Mouse (Mus musculus): ENCODE results near the gene Scn1b. TPM values are rescaled to one million over a fixed set of nuclear protein-coding genes. Genes with fewer than 3 reads are reported as not detected.
A peak's percentile ranks its signal among the peaks of the same experiment; 100 is the strongest.

Scn1b gene
- total and polyA plus RNA-seq, 2 experiments from 2014 or later, result 26.7 to 29.8 TPM

GRCm38 (mm10) chr7:31139765-31140164 lies 13.0 kb upstream of the Scn1b start:
- Histone ChIP-seq H3K27me3 (ENCODE audit: insufficient read depth, low read length) (no peaks in the 10 kb centered on the region), H3K36me3 (ENCODE audit: insufficient read depth) (peaks cover 94% of the 10 kb centered on the region), H3K4me1 (ENCODE audit: insufficient read depth) (no peaks in the 10 kb centered on the region), H3K4me2 (ENCODE audit: low read depth) (no peak overlapping the region), H3K27ac (ENCODE audit: low read depth, low read length) (no peak overlapping the region), H3K9me3 (ENCODE audit: low read length) (no peaks in the 10 kb centered on the region), H3K4me3 (ENCODE audit: low read depth, low read length) (no peak overlapping the region), H3K9ac (no peak overlapping the region)
- peak; percentile 60 for ATAC-seq
- peak; percentile 56 for DNase-seq
- 65% methylated on average over 5 of the region's 5 CpGs for WGBS
- TF ChIP-seq CTCF (IDR thresholded peaks at IDR 0.05; ENCODE audit: low read depth), result peak; percentile 82

- Histone ChIP-seq H3K9ac (no peak overlapping the region), H3K36me3 (ENCODE audit: insufficient read depth) (peaks cover 99% of the 10 kb centered on the region), H3K27me3 (ENCODE audit: insufficient read depth, low read length) (no peaks in the 10 kb centered on the region), H3K27ac (ENCODE audit: low read depth, low read length) (no peak overlapping the region), H3K9me3 (ENCODE audit: low read length) (no peaks in the 10 kb centered on the region), H3K4me2 (ENCODE audit: low read depth) (no peak overlapping the region), H3K4me1 (ENCODE audit: insufficient read depth) (no peaks in the 10 kb centered on the region), H3K4me3 (ENCODE audit: low read depth, low read length) (no peak overlapping the region)
- 97% methylated on average over 10 of the region's 10 CpGs for WGBS
- TF ChIP-seq CTCF (IDR thresholded peaks at IDR 0.05; ENCODE audit: low read depth), result no peak
- DNase-seq (no peak), ATAC-seq (no peak)
Measured at GRCm38 (mm10) chr7:31135717-31136116, 8.9 kb upstream of the Scn1b start.

- ATAC-seq, result no peak
- H3K9me3 ChIP-seq (ENCODE audit: low read length), result no peaks in the 10 kb centered on the region
- no peak overlapping the region for H3K9ac ChIP-seq
- no peak for TF ChIP-seq CTCF (IDR thresholded peaks at IDR 0.05; ENCODE audit: low read depth)
- H3K27ac ChIP-seq (ENCODE audit: low read depth, low read length), result no peak overlapping the region
- 93% methylated on average over 4 of the region's 4 CpGs for WGBS
- no peak overlapping the region for H3K4me3 ChIP-seq (ENCODE audit: low read depth, low read length)
- H3K36me3 ChIP-seq (ENCODE audit: insufficient read depth), result peaks cover 84% of the 10 kb centered on the region
- H3K4me1 ChIP-seq (ENCODE audit: insufficient read depth), result no peaks in the 10 kb centered on the region
- H3K4me2 ChIP-seq (ENCODE audit: low read depth), result no peak overlapping the region
- DNase-seq, result no peak
- no peaks in the 10 kb centered on the region for H3K27me3 ChIP-seq (ENCODE audit: insufficient read depth, low read length)
Measured at GRCm38 (mm10) chr7:31131866-31132265, 5.1 kb upstream of the Scn1b start.

GRCm38 (mm10) chr7:31130841-31131240 lies 4.0 kb upstream of the Scn1b start:
- H3K27me3 ChIP-seq (ENCODE audit: insufficient read depth, low read length), result no peaks in the 10 kb centered on the region
- H3K4me2 ChIP-seq (ENCODE audit: low read depth), result no peak overlapping the region
- no peak overlapping the region for H3K4me3 ChIP-seq (ENCODE audit: low read depth, low read length)
- H3K36me3 ChIP-seq (ENCODE audit: insufficient read depth), result peaks cover 73% of the 10 kb centered on the region
- peak; percentile 89 for TF ChIP-seq CTCF (IDR thresholded peaks at IDR 0.05; ENCODE audit: low read depth)
- H3K9me3 ChIP-seq (ENCODE audit: low read length), result no peaks in the 10 kb centered on the region
- H3K9ac ChIP-seq, result no peak overlapping the region
- H3K27ac ChIP-seq (ENCODE audit: low read depth, low read length), result no peak overlapping the region
- H3K4me1 ChIP-seq (ENCODE audit: insufficient read depth), result no peaks in the 10 kb centered on the region
- peak; percentile 47 for ATAC-seq
- 42% methylated on average over 4 of the region's 4 CpGs for WGBS
- peak; percentile 76 for DNase-seq

- no peaks in the 10 kb centered on the region for H3K4me1 ChIP-seq (ENCODE audit: insufficient read depth)
- H3K4me2 ChIP-seq (ENCODE audit: low read depth), result no peak overlapping the region
- no peak for TF ChIP-seq CTCF (IDR thresholded peaks at IDR 0.05; ENCODE audit: low read depth)
- no peak overlapping the region for H3K9ac ChIP-seq
- no peak overlapping the region for H3K4me3 ChIP-seq (ENCODE audit: low read depth, low read length)
- no peak for ATAC-seq
- DNase-seq, result no peak
- peaks cover 67% of the 10 kb centered on the region for H3K36me3 ChIP-seq (ENCODE audit: insufficient read depth)
- no peaks in the 10 kb centered on the region for H3K9me3 ChIP-seq (ENCODE audit: low read length)
- no peaks in the 10 kb centered on the region; the same call in 1 of the 2 replicates for H3K27me3 ChIP-seq (ENCODE audit: insufficient read depth, low read length)
- no peak overlapping the region for H3K27ac ChIP-seq (ENCODE audit: low read depth, low read length)
- 93% methylated on average over 7 of the region's 7 CpGs for WGBS
Measured at GRCm38 (mm10) chr7:31130197-31130596, 3.4 kb upstream of the Scn1b start.

- no peak for ATAC-seq
- no peaks in the 10 kb centered on the region; the same call in 1 of the 2 replicates for H3K27me3 ChIP-seq (ENCODE audit: insufficient read depth, low read length)
Measured at GRCm38 (mm10) chr7:31128157-31128705, 1.4 kb upstream of the Scn1b start.

GRCm38 (mm10) chr7:31126211-31126751 lies 522 bp downstream of the Scn1b start:
- Histone ChIP-seq H3K9me3 (ENCODE audit: low read length) (no peaks in the 10 kb centered on the region), H3K9ac (peak overlapping the region; percentile 63), H3K4me1 (ENCODE audit: insufficient read depth) (no peaks in the 10 kb centered on the region), H3K4me3 (ENCODE audit: low read depth, low read length) (peak overlapping the region; percentile 65), H3K36me3 (ENCODE audit: insufficient read depth) (peaks cover 28% of the 10 kb centered on the region), H3K27me3 (ENCODE audit: insufficient read depth, low read length) (no peaks in the 10 kb centered on the region; the same call in 1 of the 2 replicates), H3K27ac (ENCODE audit: low read depth, low read length) (0 out of 2 replicates have a peak overlapping the region, but pooled peaks have one; percentile 62), H3K4me2 (ENCODE audit: low read depth) (peak overlapping the region; percentile 90)
- 3% methylated on average over 53 of the region's 53 CpGs for WGBS
- DNase-seq (peak; percentile 41), ATAC-seq (peak; percentile 32)
- no peak for TF ChIP-seq CTCF (IDR thresholded peaks at IDR 0.05; ENCODE audit: low read depth)

More at GRCm38 (mm10) chr7:31128157-31128705, 1.4 kb upstream of the Scn1b start:
- Histone ChIP-seq H3K27ac (ENCODE audit: low read depth, low read length) (no peak overlapping the region), H3K36me3 (ENCODE audit: insufficient read depth) (peaks cover 47% of the 10 kb centered on the region), H3K9me3 (ENCODE audit: low read length) (no peaks in the 10 kb centered on the region), H3K4me3 (ENCODE audit: low read depth, low read length) (no peak overlapping the region), H3K9ac (no peak overlapping the region), H3K4me1 (ENCODE audit: insufficient read depth) (no peaks in the 10 kb centered on the region), H3K4me2 (ENCODE audit: low read depth) (no peak overlapping the region)
- TF ChIP-seq CTCF (IDR thresholded peaks at IDR 0.05; ENCODE audit: low read depth), result no peak
- DNase-seq, result no peak
- 71% methylated on average over 9 of the region's 9 CpGs for WGBS

Data from forebrain, postnatal 0 days (tissue).